Mouse (Mus musculus): ENCODE results near the gene Unc13a.

DNA sequence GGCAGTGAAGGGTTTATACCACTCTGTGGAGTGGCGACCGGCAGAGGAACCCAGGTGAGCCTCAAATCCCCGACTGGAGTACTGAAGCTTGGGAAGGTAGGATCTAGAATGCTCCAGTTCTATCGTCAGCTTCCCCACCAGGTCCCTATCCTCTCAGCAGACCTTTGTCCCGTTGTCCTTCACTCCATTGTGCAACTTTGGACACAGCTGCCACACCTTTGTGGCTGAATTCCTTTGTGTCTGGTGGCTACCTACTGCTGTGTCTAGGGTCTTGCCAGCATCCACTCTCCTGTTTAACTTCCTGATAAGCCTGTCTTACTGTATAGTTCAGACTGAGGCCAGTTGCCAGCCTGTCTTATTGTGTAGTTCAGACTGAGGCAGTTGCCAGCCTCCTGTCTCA is 59.4 kb downstream of the Unc13a start:
- TF ChIP-seq CTCF (IDR thresholded peaks at IDR 0.05; ENCODE audit: low read depth, low read length) (no peak), POLR2AphosphoS5 (IDR thresholded peaks at IDR 0.05; ENCODE audit: insufficient replicate concordance, low read depth, low read length) (no peak), TAL1 (conservative IDR thresholded peaks at IDR 0.05; ENCODE audit: low read depth, low read length) (no peak)
